Mouse (Mus musculus) liver, postnatal 0 days (tissue): ENCODE results near the gene Stn1. TPM values are rescaled to one million over a fixed set of nuclear protein-coding genes. Genes with fewer than 3 reads are reported as not detected.

Experiments
- ATAC-seq: fragments of 200-750 bp; cut with Nextera tagmentation; 2 replicates; pipeline ENCODE4 v1.8.0; 2017; ENCODE audit warnings: mild to moderate bottlenecking, moderate library complexity
- DNase-seq: peaks from one replicate; pipeline ENCODE4 v3.0.0-alpha.2; 2016
- H3K27ac ChIP-seq: fragments of 300-500 bp; sonication (generic); 2 replicates; pipeline ENCODE4 v1.5.1; 2014; ENCODE audit warnings: antibody characterized with exemption, moderate library complexity, mild to moderate bottlenecking, low read depth
- H3K27me3 ChIP-seq: fragments of 300-500 bp; sonication (generic); 2 replicates; pipeline ENCODE4 v1.6.1; 2014; ENCODE audit warnings: low read length, control low read depth, mixed read lengths; ENCODE audit not compliant: insufficient read depth
- H3K36me3 ChIP-seq: fragments of 300-500 bp; sonication (generic); replicated peaks from 2 replicates; pipeline ENCODE4 v1.6.1; 2014; ENCODE audit warnings: mild to moderate bottlenecking, control low read depth, low read length, moderate library complexity, mixed read lengths; ENCODE audit not compliant: insufficient read depth
- H3K4me1 ChIP-seq: fragments of 300-500 bp; sonication (generic); 2 replicates; pipeline ENCODE4 v1.6.1; 2014; ENCODE audit warnings: antibody characterized with exemption, mild to moderate bottlenecking, control low read depth; ENCODE audit not compliant: insufficient read depth
- H3K4me2 ChIP-seq: fragments of 300-500 bp; sonication (generic); 2 replicates; pipeline ENCODE4 v1.6.1; 2014; ENCODE audit warnings: low read depth, mild to moderate bottlenecking, low read length, moderate library complexity, mixed read lengths
- H3K4me3 ChIP-seq: fragments of 300-500 bp; sonication (generic); 2 replicates; pipeline ENCODE4 v1.5.1; 2014; ENCODE audit warnings: low read depth, low read length
- H3K9ac ChIP-seq: fragments of 300-500 bp; sonication (generic); replicated peaks from 2 replicates; pipeline ENCODE4 v1.6.1; 2014; ENCODE audit warnings: mild to moderate bottlenecking, moderate library complexity
- H3K9me3 ChIP-seq: fragments of 300-500 bp; sonication (generic); 2 replicates; pipeline ENCODE4 v1.6.1; 2016; ENCODE audit warnings: mild to moderate bottlenecking, control low read depth, low read length, mixed read lengths
- CTCF ChIP-seq: sonication (generic); IDR thresholded peaks from 2 replicates; pipeline ENCODE4 v1.5.1; 2016; ENCODE audit warnings: antibody characterized with exemption, low read depth
- EP300 ChIP-seq: IDR thresholded peaks from 2 replicates; pipeline ENCODE4 v1.6.1; 2016; ENCODE audit warnings: antibody characterized with exemption, low read depth, mild to moderate bottlenecking
- WGBS: fragments of 180-500 bp; shearing (Covaris S2); extraction: QIAGEN DNeasy Blood & Tissue Kit; methylation state at CpG from one replicate; pipeline ENCODE4 v1.1.7; 2014; ENCODE audit not compliant: insufficient replicate concordance; 5-methylcytosine and 5-hydroxymethylcytosine counted together
- polyA plus RNA-seq: library from polyadenylated mRNA; unstranded; fragments of >200 nt; fragmentation: Nextera tagmentation; extraction: Ambion mirVana; gene quantifications from 2 replicates; pipeline ENCODE4 v1.2.1, GENCODE M21; 2015

Stn1 gene
- polyA plus RNA-seq, 1 experiment from 2014 or later = 5.4 TPM

DNA sequence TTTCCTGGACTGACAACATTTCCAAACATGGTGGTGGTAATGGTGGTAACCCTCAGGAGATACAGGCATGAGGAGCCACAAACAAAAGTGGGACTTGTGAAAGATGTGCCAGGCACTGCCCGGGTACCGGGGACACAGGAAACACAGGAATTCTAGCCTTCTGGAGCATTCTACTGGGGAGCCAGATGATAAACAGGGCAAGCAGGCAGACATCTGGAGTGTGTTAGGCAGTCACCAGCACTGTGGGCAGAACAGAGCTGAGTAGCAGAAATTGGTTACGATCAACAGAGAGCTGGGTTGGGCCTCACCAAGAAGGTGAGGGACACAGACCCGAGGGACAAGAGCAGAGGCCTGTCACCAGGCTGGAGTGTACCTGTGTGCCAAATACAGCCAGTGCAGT, 38.4 kb downstream of the Stn1 start:
- Histone ChIP-seq H3K27ac (no peak overlapping the region), H3K4me2 (no peak overlapping the region), H3K27me3 (no peaks in the 10 kb centered on the region), H3K4me1 (no peaks in the 10 kb centered on the region), H3K9me3 (no peaks in the 10 kb centered on the region), H3K9ac (no peak overlapping the region), H3K36me3 (no peaks in the 10 kb centered on the region), H3K4me3 (no peak overlapping the region)
- 63% methylated on average over 4 of the region's 4 CpGs for WGBS
- ATAC-seq (no peak), DNase-seq (no peak)
- TF ChIP-seq CTCF (no peak), EP300 (no peak)

DNA sequence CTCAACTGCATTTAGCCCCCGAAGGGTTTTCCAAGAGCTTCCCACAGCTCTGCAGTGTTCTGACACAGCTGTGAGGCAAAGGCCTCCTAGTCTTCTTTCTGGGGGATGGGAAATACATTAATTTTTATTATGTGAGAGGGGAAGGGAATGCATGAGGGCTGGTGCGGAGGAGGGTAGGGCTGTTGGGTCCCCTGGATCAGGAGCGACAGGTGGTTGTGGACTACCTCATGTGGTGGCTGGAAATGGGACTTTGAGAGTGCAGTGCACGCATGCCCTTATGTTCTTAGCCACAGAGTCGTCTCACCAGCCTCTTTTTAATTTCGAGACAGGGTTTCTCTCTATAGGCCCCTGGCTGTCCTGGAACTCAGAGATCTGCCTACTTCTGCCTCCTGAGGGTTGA, 39.6 kb downstream of the Stn1 start:
- ATAC-seq (no peak), DNase-seq (no peak)
- Histone ChIP-seq H3K4me3 (no peak overlapping the region), H3K4me2 (no peak overlapping the region), H3K27ac (no peak overlapping the region), H3K9me3 (no peaks in the 10 kb centered on the region), H3K27me3 (no peaks in the 10 kb centered on the region), H3K36me3 (no peaks in the 10 kb centered on the region), H3K9ac (no peak overlapping the region), H3K4me1 (no peaks in the 10 kb centered on the region)
- TF ChIP-seq CTCF = no peak
- TF ChIP-seq EP300 = no peak
- 89% methylated on average over 6 of the region's 6 CpGs for WGBS

DNA sequence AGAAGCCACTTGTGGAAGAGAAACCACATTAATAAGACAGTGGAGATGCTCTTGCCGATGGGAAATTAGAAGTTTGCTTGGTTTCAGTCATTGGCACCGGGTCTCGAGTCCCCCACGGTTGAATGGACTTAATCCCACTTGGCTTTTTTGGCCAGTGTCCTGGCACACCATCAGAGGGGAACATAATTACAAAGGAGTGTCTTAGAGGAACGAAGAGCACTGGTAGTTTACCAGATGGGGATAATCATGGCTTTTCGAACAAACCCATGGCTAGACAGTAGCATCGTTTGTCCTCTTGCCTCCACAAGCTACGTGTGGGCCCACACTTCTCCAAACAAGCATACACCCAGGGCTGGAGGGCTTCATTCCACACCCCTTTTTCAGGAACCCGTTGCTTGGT, 40.0 kb downstream of the Stn1 start:
- TF ChIP-seq EP300 (no peak), CTCF (no peak)
- no peak overlapping the region for H3K27ac ChIP-seq
- no peak overlapping the region for H3K9ac ChIP-seq
- no peaks in the 10 kb centered on the region for H3K27me3 ChIP-seq
- H3K4me1 ChIP-seq = no peaks in the 10 kb centered on the region
- no peaks in the 10 kb centered on the region for H3K9me3 ChIP-seq
- no peak for DNase-seq
- no peak overlapping the region for H3K4me3 ChIP-seq
- no peaks in the 10 kb centered on the region for H3K36me3 ChIP-seq
- WGBS = 80% methylated on average over 9 of the region's 9 CpGs
- no peak for ATAC-seq
- no peak overlapping the region for H3K4me2 ChIP-seq

DNA sequence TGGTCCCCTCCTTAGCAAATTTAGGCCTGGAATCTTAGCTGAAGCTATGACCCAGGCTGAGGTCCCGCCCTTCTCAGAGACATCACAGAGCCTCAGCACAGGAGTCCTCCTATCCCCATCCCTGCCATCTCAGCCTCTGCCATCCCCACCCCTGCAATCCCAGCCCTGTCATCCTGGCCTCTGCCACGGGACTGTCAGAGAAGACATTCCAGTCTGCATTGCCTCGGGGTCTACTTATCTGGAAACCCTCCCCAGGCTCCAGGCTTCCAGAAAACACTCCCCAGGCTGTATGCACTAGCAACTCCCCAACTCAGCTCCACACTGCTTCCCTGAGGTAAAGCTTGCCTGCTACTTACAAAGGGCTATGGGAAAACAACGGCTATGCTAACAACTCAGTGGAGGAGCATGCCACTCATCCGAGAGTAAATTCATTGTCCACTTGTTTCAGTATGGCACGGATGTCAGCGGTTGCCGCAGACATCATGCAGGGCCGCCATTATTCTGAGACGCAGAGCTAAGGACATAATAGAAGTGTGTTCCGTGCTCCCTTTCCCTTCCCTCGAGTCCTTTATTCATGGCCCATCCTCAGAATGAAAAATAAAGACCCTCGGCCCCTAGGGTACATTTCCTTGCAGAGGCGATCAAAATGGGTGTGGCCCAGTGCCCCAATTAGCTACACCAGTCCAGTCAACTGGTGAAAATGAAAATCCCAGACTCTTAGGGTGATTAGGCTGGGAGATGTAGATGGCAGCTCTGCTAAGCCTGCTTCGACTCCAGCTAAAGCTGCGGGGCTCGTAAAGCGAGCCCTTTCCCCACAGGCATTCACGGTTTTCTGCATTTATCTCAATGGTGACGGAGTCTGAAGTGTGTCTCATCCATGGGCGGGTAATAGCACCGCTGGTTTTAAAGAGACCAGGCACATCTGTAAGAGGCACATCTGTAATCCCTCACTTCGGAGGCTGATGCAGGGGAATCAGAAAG, 44.0 kb downstream of the Stn1 start:
- Histone ChIP-seq H3K27me3 (no peaks in the 10 kb centered on the region), H3K9me3 (peaks cover 3% of the 10 kb centered on the region), H3K36me3 (no peaks in the 10 kb centered on the region), H3K27ac (no peak overlapping the region), H3K9ac (no peak overlapping the region), H3K4me1 (no peaks in the 10 kb centered on the region), H3K4me3 (no peak overlapping the region), H3K4me2 (no peak overlapping the region)
- ATAC-seq (no peak), DNase-seq (no peak)
- TF ChIP-seq CTCF = no peak
- TF ChIP-seq EP300 = no peak
- whole genome bisulfite sequencing = 79% methylated on average over 23 of the region's 23 CpGs

DNA sequence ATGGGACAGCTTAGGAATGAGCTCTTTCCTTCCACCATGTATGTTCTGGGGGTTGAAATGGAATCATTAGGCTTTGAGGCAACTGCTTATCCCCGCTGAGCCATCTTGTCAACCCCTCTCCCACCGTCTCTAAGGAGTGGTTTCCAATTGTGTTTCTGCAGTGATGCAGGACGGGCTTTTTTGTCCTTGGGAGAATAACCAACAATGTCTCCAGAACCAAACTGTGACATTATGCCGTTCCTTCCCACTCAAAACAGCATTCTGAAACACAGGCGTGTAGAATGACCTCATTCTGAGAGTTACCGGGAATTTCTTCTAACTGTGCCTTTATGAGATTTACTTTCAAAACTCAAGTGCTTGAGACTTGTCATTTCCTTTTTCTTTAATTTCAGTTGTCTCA, 44.9 kb downstream of the Stn1 start:
- ATAC-seq = no peak
- WGBS = 78% methylated on average over 6 of the region's 6 CpGs

DNA sequence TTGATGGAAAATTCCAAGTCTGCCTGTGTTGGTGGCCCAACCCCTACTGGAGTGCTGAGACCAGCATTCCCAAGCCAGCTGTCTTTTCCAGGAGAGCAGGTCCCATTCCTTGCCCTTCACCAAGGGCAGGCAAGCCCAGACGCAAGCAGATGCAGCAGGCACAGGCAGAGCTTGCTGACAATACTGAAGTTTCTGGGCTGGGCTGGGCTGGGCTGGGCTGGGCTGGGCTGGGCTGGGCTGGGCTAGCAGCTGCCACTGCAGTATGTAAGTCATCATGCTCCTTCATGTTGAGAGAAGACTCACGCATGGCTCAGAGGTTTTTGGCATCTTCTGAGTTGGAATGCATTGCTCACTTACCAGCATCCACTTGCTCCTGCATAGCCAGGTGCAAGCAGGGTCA, 45.5 kb downstream of the Stn1 start:
- Histone ChIP-seq H3K4me2 (no peak overlapping the region), H3K4me3 (no peak overlapping the region), H3K36me3 (no peaks in the 10 kb centered on the region), H3K4me1 (no peaks in the 10 kb centered on the region), H3K9ac (no peak overlapping the region), H3K27me3 (no peaks in the 10 kb centered on the region), H3K9me3 (peaks cover 3% of the 10 kb centered on the region), H3K27ac (no peak overlapping the region)
- TF ChIP-seq EP300 (no peak), CTCF (no peak)
- 81% methylated on average over 2 of the region's 2 CpGs for WGBS
- no peak for ATAC-seq
- DNase-seq = no peak

More for the DNA sequence above, 44.9 kb downstream of the Stn1 start:
- H3K9me3 ChIP-seq = peaks cover 3% of the 10 kb centered on the region
- no peak for TF ChIP-seq CTCF
- TF ChIP-seq EP300 = no peak
- H3K4me1 ChIP-seq = no peaks in the 10 kb centered on the region
- no peak overlapping the region for H3K4me3 ChIP-seq
- H3K36me3 ChIP-seq = no peaks in the 10 kb centered on the region
- no peak for DNase-seq
- H3K27ac ChIP-seq = no peak overlapping the region
- H3K27me3 ChIP-seq = no peaks in the 10 kb centered on the region
- no peak overlapping the region for H3K9ac ChIP-seq
- no peak overlapping the region for H3K4me2 ChIP-seq
